Mouse (Mus musculus): ENCODE results near the gene Olfr1175-ps.

GRCm38 (mm10) chr2:88356304-88356703 lies 29.3 kb upstream of the Olfr1175-ps start:
- peak; percentile 58 for TF ChIP-seq CTCF (conservative IDR thresholded peaks at IDR 0.05; ENCODE audit: low read length)
- TF ChIP-seq NANOG (IDR thresholded peaks at IDR 0.05; ENCODE audit: borderline replicate concordance, low read length), result no peak
- no peak for TF ChIP-seq POU5F1 (IDR thresholded peaks at IDR 0.05; ENCODE audit: borderline replicate concordance, low read length)

Measured in E14TG2a.4 (cell line).